Mouse (Mus musculus) retina, embryonic 14.5 days (tissue): ENCODE data around the gene Frmpd2.
"Not testable (repeated sequence)": the region's sequence is repeated elsewhere in the genome, so short reads cannot be mapped to it uniquely, and the experiment has no call there.

Source experiments
- DNase-seq: peaks from one replicate; pipeline ENCODE4 v3.0.0-alpha.2; 2015; ENCODE audit warnings: low spot score

The Frmpd2 gene

DNA sequence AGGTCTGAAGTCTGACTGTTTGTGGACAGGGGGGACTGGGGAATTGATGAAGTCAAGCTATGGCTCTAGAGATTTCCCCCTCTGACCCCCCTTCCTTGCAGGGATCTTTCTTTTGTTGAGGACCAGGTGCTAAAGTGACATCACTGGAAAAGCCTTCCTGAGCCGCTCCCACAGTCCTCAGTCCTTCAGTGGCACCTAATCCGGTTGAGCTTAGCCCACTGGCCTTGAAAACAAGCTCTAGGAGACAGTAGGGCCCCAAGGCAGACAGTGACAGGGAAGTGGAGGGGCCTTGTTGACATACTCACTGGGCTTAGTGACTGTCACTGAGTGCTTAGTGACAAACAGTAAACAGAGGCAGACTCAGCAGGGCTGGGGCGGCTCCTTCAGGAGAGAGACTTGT lies at the start of gene Frmpd2:
Frmpd2 (plus strand) TSS at position 366 of the 400 bp plus-strand sequence.
- DNase-seq, result peak; percentile 30

DNA sequence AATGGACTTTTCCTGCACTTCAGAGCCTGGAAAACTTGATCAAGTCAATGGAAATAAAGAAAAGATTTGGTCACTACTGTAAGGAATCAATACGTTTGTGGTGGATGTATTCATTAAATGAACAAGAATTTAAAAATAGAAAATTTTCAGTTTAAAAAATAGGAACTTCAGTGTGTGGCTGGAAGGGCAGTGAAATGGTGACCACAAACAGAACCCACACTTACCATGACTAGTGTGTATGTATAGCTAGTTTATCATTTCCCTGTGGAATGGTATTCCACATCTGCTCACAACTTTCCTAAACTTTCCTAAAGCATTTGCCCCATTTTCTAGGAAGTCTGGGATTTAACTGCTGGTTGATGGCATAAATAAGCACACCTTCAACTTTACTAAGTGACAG lies 48.5 kb upstream of the Frmpd2 start:
- DNase-seq, result no peak

DNA sequence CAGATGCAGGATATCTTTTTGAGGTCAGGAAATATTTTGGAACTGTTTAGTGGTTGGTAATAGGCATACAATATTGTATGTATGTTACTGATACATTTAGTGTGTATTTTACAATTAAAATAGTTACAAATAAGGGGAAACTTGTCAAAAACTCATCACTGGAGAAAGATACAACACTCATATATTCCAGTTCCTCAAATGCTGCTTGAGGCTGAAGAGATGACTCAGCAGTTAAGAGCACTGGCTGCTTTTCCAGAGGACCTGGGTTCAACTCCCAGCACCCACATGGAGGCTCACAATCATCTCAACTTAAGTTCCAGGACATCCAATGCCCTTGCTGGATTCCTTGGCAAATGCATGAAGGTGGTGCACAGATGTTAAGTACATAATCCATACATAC lies 47.4 kb upstream of the Frmpd2 start:
- no peak for DNase-seq

DNA sequence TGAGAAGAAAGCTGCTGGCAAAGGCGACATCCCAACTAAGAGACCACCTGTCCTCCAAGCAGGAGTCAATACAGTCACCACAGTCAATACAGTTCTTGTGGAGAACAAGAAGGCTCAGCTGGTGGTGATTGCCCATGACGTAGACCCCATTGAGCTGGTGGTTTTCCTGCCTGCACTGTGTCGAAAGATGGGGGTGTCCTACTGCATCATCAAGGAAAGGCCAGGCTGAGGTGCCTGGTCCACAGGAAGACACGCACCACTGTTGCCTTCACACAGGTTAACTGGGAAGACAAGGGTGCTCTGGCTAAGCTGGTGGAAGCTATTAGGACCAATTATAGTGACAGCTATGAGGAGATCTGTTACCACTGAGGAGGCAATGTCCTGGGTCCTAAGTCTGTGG lies 39.0 kb upstream of the Frmpd2 start:
- DNase-seq, result not testable (repeated sequence)

DNA sequence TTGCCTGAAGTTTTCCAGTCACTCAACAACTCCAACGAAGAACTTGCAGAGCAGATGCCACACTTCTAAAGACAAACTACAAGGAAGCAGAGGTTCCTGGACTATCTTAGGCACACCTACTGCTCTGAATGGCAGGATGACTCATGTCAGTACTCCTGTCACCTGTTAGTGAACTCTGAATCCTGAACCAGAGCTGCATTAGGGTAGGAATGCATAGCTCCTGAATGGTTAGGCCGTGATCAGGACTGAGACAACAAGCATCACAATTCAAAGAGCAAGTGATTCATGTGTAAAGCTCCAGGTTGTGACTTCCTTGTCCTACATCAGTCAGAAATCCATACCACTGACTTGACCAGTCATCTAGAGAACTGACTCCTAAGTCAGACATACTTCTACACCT lies 27.7 kb upstream of the Frmpd2 start:
- no peak for DNase-seq

DNA sequence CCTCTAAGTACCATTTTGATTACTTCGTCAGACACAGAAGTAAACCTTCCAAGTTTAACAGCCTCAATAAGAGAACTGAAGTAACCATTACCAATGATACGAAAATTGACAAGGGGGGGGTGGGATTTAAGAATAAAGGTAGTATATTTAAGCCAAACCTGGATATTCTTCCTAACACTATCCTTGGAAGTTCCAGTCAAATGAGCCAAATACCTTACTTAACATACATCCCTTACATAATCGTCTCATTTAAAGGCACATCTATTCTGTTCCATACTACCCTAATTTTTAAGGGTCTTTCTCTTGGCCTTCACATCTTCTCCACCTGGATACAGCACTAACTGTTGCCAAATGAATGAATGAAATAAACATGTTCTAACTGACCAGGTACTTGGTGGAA lies 25.5 kb upstream of the Frmpd2 start:
- DNase-seq, result no peak

DNA sequence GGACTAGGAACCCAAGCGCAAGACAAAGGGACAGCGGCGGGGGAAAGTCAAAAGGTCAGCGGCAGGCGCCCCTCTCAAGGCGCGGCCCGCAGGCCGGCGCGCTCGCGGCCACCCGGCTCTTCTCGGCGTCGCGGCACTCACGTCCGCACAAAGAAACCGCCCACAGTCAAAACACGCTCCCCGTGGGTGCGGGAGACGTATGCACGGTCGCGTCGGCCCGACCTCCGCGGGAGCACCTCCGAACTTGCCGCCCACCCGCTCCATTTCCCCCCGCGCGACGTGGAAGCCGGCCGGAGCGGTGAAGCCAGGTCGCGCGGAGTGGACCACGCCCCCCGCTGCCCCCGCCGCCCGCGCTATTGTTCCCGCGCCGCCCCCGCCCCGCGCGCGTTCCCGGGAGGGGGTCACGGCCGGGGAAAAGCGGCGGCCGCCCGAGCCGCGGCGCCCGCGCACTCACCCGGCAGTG lies 24.9 kb upstream of the Frmpd2 start:
- no peak for DNase-seq

DNA sequence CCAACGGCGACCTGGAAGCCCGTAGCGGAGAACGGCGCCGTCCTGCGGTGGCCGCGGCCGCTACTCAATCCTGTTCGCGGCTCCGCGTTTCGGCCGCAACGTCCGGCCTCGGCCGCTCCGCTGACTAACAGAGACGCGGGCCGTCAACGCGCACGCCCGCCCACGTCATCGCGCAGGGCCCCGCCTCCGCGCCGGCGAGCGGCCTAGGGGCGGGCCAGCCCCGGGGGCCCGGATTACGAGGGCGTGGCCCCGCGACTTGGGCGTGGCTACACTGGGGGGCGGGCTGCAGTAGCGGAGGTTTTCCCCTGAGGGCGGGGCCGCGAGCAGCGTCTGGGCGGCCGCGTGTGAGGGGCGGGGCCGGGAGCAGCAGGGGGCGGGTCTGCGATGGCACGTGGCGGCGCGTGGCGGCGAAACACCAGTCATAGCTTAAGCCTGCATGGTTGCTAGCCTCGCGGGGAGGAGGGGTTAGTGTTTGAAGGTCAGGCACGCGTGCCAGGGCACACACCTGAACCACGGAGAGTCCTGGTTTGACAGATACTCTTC lies 24.4 kb upstream of the Frmpd2 start, which contains the start of gene Mapk8:
Mapk8 (minus strand) TSS at position 132 of the 543 bp plus-strand sequence.
- DNase-seq, result peak; percentile 98

DNA sequence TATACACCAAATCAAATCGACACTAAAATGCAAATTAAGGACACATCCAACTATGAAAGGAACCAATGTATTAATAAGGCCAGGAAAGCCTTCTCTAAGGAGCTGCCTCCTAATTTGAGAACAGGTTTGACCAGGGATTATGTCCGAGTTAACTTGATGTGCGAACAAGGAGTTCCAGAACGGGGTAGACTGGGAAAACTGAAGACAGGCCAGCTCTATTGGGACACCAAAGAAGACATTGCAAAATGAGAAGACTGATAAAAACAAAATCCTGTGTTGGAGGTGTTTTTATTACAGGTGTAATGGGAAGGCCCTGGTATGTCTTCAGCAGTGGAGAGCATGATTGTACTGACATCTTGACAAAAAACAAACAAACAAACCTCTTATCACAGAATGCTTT lies 23.2 kb upstream of the Frmpd2 start:
- no peak for DNase-seq

DNA sequence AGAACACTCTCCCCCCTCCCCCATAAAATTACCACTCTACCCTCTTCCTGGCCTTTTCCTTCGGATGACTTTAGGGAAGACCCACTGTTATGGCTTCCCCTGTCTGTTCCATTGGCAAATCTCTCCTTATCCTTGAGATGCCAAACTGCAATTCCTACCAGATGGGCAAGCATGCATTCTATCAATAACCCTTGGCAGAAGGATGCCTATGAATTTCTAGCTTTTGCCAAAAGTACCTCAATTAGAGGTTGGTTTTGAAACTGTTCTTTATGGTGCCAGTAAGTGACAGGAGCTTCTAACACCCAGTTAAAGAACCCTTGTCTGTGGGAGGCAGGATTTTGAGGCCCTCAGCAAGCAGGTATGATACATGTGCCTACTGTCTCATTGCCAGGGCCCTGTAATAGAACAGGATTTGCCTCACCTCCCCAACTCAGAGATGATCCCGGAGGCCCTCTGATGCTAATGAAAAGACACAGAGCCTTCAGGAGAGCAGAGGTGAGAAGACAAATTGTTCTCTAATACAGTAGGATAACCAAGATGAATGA lies 22.1 kb upstream of the Frmpd2 start:
- DNase-seq, result no peak

DNA sequence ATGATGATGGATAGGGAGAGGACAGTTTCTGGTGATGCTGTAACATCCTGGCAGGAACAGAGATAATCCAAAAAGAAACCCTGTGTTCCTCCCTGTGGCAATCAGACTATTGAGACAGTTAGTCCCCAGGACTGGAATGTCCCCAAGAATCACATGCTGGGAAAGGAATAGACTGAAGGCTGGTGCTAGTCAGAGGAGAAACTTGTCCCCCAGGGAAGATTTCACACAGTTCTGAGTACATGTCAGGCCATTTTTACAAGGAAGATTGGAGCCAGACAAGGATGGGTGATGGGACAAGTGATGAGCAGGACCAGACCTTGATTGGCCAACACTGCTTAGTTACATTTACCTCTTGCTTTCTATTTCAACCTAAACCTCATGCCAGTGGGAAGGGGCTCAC lies 21.2 kb upstream of the Frmpd2 start:
- no peak for DNase-seq

DNA sequence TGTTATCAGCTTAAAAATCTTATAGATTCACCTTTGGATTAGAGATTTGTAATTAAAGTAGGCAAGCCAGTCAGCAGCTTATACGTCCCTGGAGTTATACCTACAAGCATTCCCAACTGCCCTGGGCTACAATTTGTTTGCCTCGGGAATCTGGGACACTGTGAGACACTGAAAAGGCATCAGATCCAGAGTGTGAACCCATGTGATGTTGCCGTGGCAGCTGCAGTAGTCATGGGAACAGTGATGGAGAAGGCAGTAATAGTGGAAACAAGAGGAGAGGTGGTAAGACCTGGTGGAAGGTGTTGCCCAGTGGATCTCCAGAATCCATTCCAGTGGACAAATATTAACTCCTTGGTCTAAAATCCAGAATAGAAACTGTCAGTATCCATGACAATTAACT lies 7.8 kb upstream of the Frmpd2 start:
- peak; percentile 21 for DNase-seq

DNA sequence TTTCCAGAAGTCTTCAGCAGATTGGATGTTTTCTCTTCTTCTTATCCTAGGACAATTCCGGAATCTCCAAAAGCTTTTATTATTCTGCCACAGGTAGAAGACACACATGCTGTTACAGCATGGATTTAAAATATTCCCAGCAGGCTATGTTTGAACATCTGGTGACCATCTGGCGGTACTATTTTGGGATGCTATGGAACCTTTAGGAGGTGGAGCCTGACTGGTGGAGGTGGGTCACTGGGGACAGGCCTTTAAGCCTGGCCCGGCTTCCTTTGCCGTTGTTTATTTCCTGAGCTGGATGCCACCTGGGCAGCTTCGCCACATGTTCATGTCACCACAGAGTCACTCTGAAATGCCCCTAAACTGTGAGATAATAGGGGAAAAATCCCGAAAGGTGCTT lies 3.7 kb upstream of the Frmpd2 start:
- DNase-seq, result no peak

DNA sequence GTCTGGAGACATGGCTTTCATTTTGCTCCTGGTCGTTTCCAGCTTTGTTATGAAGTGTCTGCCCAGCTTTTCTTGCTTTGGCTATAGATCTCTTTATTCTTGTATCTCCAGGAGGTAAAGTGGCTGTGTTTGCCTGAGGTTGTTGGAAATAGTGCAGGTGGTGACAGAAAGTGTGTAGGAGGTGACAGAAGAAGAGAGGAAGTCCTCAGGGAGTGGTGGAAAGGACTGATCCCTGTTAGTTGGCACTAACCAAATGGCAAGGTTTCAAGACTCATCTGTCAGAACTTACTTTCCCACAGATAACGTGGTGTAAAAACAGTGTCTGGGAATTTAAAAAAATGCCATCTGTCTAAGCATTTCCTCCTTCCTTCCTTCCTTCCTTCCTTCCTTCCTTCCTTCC lies 3.0 kb downstream of the Frmpd2 start:
- no peak for DNase-seq

DNA sequence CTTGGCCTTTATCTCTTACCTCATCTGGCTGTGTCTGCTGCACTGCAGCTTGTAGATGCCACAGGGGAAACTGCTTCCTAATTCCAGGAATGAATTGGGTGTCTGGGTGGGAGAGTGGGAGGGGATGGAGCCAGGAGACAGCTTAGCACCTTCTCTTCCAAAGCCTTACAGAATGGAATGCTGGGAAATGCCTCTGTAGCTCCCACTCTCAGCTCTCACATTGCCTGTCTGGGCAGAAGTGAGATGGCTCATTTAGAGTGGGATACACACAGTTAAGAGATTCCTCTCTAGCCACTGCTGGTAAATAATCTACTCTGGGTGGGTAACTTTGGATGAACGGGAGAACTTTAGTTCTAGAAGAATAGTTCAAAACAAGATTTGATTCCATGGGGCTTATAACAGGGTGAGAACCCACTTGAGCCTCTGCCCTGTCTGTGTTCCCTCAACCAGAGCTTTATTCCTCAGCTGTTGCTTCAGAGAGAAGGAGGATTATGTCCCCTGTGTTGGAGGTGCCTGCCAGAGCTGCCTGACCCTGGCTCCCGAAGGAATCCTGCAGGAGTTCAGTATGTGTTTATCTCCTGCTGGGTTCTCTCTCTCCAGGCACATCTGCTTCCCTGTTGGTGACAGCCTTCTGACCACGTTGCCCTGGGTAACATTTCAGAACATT lies 4.7 kb downstream of the Frmpd2 start:
- no peak for DNase-seq

DNA sequence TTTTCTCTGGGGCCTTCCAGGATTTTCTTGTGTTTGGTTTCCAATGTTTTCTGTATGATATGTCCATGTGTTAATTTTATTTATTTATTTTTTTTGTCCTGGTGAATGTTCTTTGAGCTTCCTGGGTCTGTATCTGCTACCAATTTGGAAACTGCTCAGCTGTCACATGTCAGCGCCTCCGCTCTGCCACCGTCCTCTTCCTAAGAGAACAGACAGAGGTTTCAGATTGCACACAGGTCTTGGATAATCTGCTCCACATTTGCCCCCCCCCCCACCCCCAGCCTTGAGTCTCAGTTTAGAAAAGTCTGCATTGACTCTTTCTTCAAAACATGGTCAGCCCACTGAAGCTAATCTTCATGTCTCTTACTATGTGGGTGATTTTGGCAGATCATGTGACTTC lies 10.5 kb downstream of the Frmpd2 start:
- DNase-seq, result no peak

DNA sequence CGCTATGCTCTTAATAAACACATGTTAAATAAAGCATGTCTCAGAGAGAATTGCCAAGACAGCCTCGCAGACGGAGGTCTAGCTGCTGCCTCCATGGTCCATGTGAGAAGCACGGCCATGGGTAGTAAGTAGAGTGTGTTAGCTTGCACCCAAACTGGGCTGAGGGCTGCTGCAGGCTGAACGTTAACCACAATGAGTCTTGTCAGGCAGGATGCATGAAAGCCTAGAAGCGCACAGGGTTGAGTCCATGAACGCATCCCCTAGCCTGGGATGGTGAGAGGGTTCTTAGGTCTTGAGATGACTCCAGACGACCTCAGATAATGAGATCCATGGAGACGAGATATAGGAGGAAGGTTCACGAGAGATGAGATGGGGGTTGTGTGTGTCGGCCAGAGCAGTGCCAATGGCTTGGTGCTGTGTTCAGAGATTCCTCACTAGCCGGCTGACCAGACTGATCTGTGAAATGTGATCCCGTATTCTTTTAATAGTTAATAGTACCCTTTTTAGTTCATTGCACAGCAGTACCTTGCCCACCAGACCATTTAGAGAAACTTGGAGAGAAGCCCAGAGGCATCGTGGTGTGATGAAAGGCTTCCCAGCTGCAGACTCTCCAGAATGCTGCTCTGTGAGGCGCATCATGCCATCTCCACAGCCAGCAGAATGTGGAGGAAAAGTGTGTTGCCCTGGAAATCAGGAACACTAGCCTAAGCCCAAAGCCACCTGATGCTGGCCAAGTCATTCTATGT lies 16.5 kb downstream of the Frmpd2 start:
- no peak for DNase-seq

DNA sequence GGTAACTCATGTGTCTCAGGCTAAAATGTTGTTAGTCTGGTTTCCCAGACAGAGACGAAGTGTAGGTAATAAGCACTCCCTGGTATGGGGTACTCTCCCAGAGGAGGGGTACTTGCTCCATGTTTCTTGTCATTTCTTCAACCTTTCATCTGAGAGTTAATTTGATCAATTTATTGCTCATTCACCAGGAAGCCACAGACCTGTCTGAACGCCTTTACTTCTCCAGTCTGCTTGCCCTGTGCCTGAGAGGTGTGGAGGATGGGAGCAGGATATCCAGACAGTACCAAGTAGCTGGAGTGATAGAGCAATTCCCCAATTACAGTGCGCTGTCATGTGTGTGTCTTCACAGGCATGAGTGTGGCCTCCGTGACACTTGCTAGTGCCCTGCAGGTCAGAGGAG lies 23.7 kb downstream of the Frmpd2 start:
- no peak for DNase-seq

DNA sequence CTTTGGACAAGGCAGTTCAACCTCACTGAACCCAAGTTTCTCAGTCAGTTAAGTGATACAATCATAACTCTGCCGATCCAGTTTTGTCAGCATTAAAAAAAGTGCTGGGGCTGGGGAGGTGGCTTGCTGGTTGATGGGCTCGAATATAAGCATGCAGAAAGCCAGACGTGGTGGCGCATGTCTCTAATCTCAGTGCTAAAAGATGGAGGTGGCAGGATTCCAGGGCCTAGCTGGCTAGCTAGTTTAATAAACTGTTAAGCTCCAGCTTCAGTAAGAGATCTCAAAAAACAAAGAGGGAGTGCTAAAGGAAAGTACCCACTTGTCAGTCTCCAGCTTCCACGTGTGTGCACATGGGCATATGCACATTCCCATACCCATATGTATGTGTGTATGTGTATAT lies 25.9 kb downstream of the Frmpd2 start:
- DNase-seq, result no peak

DNA sequence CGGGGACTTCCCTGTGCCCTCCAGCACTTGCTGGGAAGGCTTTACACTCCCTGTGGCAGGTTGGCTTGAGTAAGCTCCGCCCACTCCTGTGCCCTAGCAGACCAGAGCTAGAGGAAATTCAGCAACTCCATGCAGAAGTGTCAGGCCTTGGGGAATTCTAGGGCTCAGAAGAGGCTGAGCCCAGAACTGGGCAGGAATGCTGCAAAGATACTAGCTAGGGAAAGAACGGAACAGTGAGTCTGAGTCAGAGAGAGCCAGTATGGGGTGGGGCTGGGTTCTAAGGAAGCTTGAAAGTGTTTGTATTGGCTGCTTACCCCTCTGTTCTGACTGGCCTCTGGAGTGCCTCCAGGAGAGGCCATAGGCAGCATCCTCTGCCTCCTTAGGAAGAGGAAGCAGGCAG lies 27.4 kb downstream of the Frmpd2 start:
- DNase-seq, result no peak

DNA sequence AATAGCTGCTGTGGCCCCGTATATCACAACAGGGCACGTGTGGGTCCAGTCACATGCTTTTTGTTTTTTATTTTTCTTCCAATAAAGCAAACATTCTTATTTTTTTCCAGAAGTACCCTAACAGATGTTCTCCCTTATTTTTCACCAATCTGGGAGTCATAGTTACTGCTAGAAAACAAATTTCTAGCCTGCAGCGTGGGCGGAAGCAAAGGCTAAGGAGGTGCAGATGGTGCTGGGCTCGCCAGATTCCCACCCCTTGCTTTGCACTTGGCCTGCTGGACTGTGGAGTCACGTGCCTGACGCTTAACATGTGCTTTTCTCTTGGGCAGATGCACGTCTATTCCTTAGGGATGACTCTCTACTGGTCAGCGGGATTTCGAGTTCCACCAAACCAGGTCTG lies 29.1 kb downstream of the Frmpd2 start:
- DNase-seq, result no peak

DNA sequence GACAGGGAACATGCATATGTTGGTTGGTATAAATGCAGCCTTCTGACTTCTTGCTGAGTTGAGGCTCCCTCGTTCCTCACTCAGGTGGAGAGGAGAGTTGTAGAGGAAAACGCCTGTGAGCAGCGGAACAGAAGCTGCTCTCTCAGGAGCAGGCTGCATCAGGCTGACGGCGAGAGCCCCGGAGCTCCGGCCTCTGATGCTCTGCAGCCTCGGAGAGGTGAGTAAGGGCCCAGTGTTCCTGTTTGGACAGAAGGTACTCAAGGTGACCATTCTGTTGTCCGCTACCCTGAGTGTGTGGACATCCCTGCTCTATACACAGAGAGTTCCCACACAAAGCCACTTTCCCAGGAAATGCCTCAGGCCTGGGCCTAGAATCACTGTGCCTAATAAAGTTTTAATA lies 31.8 kb downstream of the Frmpd2 start:
- no peak for DNase-seq

DNA sequence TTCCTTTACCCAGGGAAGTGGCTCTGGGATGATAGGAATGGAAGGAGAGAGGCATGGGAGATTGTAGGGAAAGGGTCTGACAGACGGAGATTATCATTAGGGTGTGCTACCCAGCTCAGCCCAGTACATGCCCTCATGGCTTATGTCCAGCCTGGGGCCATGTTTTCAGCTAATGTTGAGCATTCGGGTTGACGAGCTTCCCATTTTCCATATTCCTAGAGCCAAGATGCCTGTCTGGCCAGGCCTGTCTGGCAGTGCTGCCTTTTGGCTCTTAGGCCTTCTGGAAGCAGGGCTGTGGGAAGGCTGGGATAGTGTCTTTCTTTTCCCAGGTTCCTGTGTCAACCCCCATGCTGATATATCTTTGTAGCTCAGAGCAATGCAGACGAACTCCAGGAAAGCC lies 35.2 kb downstream of the Frmpd2 start:
- no peak for DNase-seq
